Mouse (Mus musculus) layer of hippocampus, postnatal 36 days (tissue): ENCODE measurements around the gene Maml2. TPM values are rescaled to one million over a fixed set of nuclear protein-coding genes. Genes with fewer than 3 reads are reported as not detected.

Experiments used
- DNase-seq, 2 experiments: peaks; one replicate each; pipeline ENCODE4 v3.0.0; 2022
- total RNA-seq, 2 experiments: library from RNA; stranded (reverse); gene quantifications; 2 replicates each; pipeline ENCODE4 v1.2.3; 2021

The Maml2 gene
- total RNA-seq, 2 experiments from 2014 or later: 21.2 to 28.9 TPM

- no peak for DNase-seq
These were observed 151.0 kb downstream of the Maml2 start for GRCm38 (mm10) chr9:13448716-13449115.

- no peak for DNase-seq
These were observed 156.9 kb downstream of the Maml2 start for GRCm38 (mm10) chr9:13454651-13455123.

DNA sequence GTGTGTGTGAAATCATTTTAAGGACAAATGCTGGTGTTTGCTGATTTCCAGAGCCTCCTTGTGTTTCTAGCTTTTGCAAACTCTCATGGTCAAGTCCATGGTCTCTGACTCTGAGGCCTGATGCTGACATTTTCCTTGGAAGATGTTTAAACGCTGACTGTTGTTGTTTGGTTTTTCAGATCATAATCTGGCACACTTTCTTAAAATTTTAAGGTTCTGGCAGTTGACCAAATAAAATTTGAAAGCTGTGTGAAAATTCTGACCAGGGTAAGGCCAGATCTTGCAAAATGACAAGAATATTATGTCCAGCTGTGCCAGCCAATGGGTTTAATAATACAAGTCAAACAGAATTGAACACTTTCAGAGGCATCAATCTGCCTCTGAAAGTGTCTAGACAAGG, 157.5 kb downstream of the Maml2 start:
- DNase-seq: no peak

DNA sequence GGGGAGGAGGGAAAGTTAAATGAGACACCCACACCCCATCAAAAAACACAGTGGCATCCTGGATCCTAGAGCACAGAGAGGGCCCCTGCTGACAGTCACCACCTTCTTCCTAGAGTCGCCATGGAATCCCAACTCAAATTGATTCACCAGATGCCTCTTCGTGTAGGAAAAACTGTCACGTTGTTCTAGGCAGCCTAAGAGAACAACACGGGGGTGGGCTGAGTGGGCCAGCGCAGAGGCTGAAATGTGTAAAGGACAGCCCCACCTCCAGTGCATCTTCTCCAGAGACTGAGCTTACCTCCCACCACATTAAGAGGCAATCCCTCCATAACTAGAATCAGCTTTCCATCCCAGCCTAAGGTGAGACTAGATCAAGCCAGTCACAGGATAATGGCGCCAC, 160.0 kb downstream of the Maml2 start:
- peak; percentile 20 to 27 for DNase-seq

DNA sequence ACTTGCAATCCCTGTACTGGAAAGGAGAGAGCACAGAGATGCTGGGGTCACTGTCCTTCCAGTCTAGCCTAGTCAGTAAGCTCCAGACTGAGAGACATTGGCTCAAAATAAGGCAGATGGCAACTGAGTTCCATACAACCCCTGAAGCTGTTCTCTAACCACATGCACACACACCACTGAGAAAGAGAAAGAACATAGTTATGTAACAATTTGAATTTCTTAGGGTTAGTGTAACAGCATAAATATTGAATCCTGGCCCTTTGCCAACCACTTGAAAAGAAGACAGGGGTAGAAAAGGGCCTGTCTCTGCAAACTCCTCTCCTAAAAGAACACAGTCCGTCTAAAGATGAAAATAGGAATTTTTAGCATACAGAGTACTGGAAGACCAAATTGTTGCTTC, 161.6 kb downstream of the Maml2 start:
- no peak for DNase-seq

DNA sequence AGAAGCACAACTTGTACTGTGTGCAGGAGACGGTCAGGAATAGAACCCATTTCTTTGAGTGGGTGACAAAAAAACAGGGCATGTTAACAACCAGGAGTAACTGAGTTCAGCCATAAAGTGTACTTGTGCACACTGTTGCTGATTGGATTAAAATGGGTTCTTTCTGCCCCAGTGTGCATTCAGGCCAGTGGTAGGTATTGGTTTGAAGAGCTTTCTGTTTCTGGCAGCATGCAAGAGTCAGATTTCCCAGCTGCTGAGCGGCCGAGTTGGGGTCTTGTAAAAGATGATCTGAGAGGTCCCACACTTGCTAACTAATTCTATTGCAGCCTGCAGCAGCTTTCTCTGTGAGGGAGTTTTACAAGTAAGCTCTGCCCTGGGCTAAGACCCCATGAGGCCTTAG, 162.3 kb downstream of the Maml2 start:
- DNase-seq: no peak

GRCm38 (mm10) chr9:13460926-13461325, 163.2 kb downstream of the Maml2 start:
- DNase-seq: no peak

- DNase-seq: no peak
These were observed 167.7 kb downstream of the Maml2 start for GRCm38 (mm10) chr9:13465358-13466020.

DNA sequence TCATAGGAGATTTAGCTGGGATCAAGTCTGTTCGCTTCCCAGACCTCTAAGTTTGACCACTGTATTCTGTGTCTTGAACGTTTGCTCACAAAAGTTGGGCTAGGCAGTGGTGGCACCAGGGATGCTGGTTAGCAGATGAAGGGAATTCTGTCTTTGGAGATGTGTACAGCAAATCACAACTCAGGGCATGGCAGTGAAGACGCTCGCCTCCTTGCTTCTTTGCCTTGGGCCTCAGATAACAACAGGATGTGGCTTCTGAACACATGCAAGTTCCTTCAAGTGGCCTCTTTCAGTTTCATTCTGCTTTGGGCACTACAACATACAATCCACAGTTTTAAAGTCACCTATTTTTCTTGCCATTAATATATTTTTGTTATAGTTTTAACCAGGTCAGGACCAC, 168.6 kb downstream of the Maml2 start:
- DNase-seq: no peak

DNA sequence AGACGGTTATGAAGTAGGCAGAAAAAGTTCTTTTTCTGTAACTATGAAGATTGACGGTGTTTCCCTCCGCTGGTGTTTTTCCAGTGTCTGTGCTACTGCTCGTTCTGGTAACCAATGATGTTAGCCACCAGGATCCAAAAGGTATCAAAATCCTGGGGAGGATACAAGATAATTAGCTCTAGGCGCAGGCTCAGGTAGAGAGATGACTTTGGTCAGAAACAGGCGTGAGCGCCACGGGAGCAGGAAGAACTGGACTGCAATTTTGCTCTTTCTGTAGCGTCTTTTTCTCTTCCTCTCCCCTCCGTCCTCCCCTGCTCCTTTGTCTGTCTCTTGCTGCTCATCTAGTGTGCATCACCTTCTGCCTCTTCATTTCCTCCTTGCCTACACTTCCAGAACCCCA, 169.1 kb downstream of the Maml2 start:
- DNase-seq: no peak

GRCm38 (mm10) chr9:13467745-13468144, 170.0 kb downstream of the Maml2 start:
- no peak for DNase-seq

DNA sequence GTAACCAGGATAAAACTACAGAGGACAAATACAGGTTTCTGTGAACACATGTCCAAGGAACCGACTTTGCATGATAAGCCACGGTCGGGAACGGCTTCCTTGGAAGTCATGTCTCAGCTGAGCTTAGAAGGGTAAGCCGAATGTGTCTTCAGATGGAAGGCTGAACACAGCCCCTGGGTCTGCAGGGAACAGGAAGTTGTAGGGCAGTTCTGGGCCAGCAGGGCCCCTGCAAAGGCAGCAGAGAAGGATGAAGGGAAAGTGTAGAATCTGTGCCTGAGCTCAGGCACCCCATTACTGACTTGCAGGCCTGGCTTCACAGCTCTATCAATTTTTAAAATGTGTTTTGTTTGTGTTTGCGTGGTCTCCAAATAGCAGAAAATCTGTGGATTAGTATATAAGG, 171.0 kb downstream of the Maml2 start:
- no peak for DNase-seq

GRCm38 (mm10) chr9:13470013-13470412, 172.3 kb downstream of the Maml2 start:
- DNase-seq: no peak

DNA sequence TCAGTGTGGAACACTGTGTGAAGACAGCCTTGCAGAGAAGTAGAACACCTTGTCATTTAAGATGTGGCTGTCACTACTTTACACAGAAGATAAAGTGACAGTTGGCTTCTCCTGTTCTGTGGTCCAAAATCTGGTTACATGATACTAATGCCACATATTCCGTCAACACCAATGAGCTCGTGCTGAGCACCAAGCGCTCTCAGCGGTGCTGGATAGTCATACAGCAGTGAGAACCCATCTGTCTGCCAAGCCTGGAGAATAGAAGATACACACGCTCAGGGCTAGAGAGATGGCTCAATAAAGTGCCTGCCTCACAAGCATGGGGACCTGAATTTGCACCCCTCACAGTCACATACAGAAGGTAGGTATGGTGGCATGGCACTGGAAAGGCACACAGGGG, 177.2 kb downstream of the Maml2 start:
- no peak for DNase-seq

DNA sequence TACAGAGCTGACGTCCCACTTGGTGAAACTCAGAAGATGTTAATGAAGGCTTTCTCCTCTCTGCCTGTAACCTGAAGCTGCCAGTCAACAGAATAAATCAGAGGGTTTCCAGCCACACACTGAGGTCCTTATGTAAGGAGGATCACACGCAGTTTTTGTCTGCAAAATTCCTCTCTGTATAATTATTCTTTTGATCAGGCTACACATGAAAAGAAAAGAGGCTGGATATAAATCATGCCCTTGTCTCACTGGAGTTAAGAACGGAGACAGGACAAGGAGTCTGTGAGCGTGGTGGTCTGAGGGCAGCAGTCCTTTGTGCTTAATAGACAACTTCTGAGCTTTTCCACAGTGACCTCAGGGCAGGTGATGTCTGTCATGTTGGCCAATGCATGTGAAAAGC, 181.5 kb downstream of the Maml2 start:
- DNase-seq: no peak

- no peak for DNase-seq
These were observed 185.7 kb downstream of the Maml2 start for GRCm38 (mm10) chr9:13483199-13484068.

DNA sequence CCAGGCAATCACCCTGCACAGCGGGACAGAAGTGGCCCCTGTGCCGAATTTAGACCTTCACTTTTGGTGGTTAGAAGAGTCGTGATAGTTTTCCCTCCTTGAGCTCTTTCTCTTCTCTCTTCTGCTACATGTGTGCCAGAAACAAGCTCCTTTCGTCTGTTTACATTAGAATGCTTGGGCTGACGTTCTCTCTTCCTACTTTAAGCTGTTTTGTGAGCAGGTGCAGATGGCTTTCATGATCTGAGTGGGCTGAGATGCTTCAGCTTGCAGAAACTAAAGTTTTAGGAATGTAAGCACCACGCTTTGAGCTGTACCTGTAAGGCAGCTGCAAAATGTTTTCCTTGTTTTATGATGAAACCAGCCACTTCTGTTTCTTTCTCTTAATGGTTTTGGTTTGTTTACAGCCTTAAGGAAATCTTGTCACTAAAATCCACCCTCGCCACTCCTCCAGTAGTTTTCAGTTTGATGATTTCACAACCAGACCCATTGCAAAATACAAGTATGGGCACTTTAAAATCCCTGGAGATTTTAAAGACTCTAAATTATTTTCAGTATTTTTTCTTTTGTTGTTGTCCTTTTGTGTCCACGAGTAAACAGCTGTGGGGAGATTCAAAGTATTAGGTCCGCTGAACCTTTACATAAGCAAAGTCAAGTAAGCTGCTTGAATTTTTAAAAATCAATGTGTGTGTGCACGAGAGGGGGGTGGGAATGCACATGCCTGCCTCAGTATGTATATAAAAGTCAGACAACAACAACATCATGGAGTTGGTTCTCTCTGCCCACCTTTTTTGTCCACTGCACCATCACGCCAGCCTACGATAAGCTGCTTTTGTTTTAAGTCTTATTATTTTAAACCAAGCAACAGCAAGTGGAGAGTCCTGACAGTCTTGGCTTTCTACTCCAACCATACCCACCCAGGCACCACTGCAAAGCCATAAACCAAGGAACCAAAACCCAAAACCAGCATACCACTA, 186.8 kb downstream of the Maml2 start:
- no peak for DNase-seq

DNA sequence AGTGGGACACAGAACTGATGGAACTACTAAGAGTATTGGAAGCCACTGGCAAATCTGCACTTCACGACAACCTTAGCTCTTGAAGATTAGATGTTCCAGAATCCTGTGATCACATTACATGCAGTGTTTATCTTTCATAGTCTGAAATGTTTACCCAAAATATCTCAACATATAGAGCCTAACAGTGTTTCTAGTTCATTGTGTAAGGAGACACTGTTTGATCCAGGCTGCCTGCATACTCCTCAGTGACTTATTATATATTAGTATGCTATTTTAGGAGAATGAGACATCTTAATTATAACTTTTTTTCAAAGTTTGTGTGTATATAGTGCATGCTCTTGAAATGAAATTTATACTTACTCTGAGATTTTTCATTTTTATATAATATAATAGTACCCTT, 188.2 kb downstream of the Maml2 start:
- DNase-seq: no peak

DNA sequence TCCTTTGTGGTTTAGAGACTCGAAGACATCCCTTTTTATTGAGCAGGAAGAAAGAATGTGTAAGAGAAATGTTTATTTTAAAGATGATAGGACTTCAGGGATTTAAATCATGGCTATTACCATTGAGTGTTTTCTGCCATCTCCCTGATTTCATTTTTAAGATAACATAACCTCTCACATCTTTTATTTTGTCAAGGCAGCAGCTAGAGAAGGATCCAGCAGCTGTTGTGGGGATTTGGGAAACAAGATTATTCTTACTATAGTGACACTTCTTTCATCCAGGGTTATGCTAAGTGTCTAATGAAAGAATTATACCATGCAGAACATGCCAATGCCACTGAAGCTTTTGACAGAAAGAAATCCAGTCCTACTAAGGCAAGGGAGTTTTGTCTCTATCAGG, 193.3 kb downstream of the Maml2 start:
- DNase-seq: no peak

DNA sequence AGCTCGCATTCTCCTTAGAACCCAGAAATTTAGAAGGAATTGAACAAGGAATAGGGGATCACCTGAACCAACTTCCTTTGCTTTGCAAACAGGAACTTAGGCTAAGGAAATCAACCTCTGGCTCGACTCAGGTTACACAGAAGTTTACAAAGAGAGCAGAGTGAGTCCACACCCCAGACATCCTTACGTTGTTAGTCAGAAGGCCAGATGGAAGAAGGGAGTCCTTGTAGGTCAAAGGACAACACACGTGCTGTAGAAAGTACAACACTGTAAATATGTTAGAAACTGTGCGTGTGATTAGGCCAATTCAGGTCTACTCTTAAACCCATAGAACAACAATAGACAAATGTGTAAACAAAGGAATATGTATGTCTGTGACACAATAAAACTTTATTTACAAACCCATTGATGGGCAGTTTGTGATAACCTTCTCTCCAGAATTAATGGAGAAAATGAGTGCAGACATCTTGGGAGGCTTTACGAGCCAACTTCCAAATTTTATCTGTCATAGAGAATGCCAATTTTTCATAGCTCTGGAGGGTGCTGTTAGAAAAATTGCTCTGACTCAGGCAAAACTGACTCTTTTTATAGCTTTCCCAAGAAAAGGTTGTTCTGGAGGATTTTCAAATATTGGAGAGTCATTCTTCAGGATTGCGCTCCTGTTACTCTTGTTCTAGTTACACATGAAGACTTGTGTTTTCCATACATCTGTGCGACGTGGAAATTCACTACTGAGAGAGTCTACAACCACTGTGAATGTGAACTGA, 194.3 kb downstream of the Maml2 start:
- no peak for DNase-seq

- no peak for DNase-seq
These were observed 195.1 kb downstream of the Maml2 start for GRCm38 (mm10) chr9:13492807-13493206.

- DNase-seq: no peak
These were observed 196.0 kb downstream of the Maml2 start for GRCm38 (mm10) chr9:13493746-13494145.
